In the genomic region with DNA sequence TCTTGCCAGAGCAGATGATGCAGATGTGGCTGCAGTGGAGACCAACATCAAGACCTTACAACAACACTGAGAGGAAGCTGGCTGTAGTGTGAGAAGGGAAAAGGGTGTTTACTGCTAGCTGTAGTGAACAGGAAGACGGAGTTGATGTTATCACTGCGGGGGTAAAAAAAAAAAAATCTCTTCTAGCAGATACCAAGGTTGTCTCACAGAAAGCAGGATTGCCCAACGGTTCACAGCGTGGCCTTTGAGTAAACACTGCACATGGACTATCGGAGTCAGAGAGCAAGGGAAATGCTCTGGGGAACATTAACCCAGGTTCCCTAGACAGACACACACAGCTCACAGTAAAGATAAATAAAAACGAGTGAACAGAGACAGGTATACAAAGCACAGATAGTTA, we compare ENCODE assay signal across 11 mouse cellular contexts.
DNase-seq lines count a peak whose midpoint lies in the region; ATAC-seq and TF ChIP-seq lines count a peak whose summit lies in the region.
"Had no signal": no experiment of that assay in that cellular context is flagged by ENCODE, and none has a peak within 500 bp of the region (broad histone marks: within the 10 kb centered on the region; RNA-seq: fewer than 3 reads in every experiment).

No protein-coding gene starts in this region.

- intact Hi-C loops in left cerebral cortex, postnatal 4 days (cut with DNase I), result no loop called here

- H3K4me3 ChIP-seq in spleen, adult 2 months (ENCODE audit: extremely low read depth, insufficient read depth, insufficient read length), result no peak overlapping the region
- H3K4me3 ChIP-seq in lung, postnatal 0 days (ENCODE audit: low read depth, low read length), result no peak overlapping the region
- H3K4me3 ChIP-seq: embryonic facial prominence, embryonic 12.5 days; midbrain, embryonic 12.5 days had no signal

- no peak for TF ChIP-seq CTCF in spleen, adult 2 months (IDR thresholded peaks at IDR 0.05; ENCODE audit: extremely low read depth, insufficient read depth, insufficient read length, insufficient replicate concordance)
- no peak for TF ChIP-seq CTCF in lung, postnatal 0 days (IDR thresholded peaks at IDR 0.05)

- H3K4me2 ChIP-seq in lung, postnatal 0 days (replicated peaks; ENCODE audit: low read depth, low read length), result no peak overlapping the region
- H3K4me2 ChIP-seq: embryonic facial prominence, embryonic 12.5 days; midbrain, embryonic 12.5 days had no signal

- peak; percentile 92 for TF ChIP-seq EP300 in lung, postnatal 0 days (IDR thresholded peaks at IDR 0.05)

- H3K4me1 ChIP-seq in spleen, adult 2 months (ENCODE audit: control insufficient read depth, insufficient read depth, insufficient read length), result peaks cover 16% of the 10 kb centered on the region; the same call in 1 of the 2 replicates
- peaks cover 5% of the 10 kb centered on the region for H3K4me1 ChIP-seq in lung, postnatal 0 days (ENCODE audit: insufficient read depth, low read depth, low read length)

- no peaks in the 10 kb centered on the region for H3K9me3 ChIP-seq in lung, postnatal 0 days (ENCODE audit: low read length)
- H3K9me3 ChIP-seq: embryonic facial prominence, embryonic 12.5 days; midbrain, embryonic 12.5 days had no signal

- no peak for DNase-seq in spleen, adult 2 months (ENCODE audit: low read depth in 1 of 2, low spot score in 2 of 2)
- no peak for DNase-seq in spleen, adult 18-20 months
- peak; percentile 76 for DNase-seq in lung, postnatal 0 days (ENCODE audit: low spot score)
- DNase-seq in thymus, postnatal 25 days, result peak; percentile 57
- DNase-seq in left cerebral cortex, postnatal 4 days, result no peak
- DNase-seq: right cerebral cortex, adult 18-20 months had no signal

- H3K9ac ChIP-seq in lung, postnatal 0 days (replicated peaks; ENCODE audit: low read depth), result no peak overlapping the region
- H3K9ac ChIP-seq: embryonic facial prominence, embryonic 12.5 days; midbrain, embryonic 12.5 days had no signal

- no peaks in the 10 kb centered on the region for H3K27me3 ChIP-seq in spleen, adult 2 months (ENCODE audit: control insufficient read depth, insufficient read depth, low read length)
- H3K27me3 ChIP-seq in lung, postnatal 0 days (replicated peaks; ENCODE audit: insufficient read depth, low read length), result no peaks in the 10 kb centered on the region
- H3K27me3 ChIP-seq: embryonic facial prominence, embryonic 12.5 days had no signal

- TF ChIP-seq POLR2A in spleen, adult 2 months (IDR thresholded peaks at IDR 0.05; ENCODE audit: low read depth, low read length), result no peak

- H3K36me3 ChIP-seq in spleen, adult 2 months (ENCODE audit: control insufficient read depth, insufficient read depth, low read length), result no peaks in the 10 kb centered on the region
- H3K36me3 ChIP-seq in lung, postnatal 0 days (ENCODE audit: insufficient read depth, low read length), result no peaks in the 10 kb centered on the region
- H3K36me3 ChIP-seq: embryonic facial prominence, embryonic 12.5 days; midbrain, embryonic 12.5 days had no signal

- ATAC-seq in inflammation-experienced regulatory T-cells, adult 6 months, result peak; percentile 49
- ATAC-seq in lung, postnatal 0 days, result peak; percentile 67
- no peak for ATAC-seq in frontal cortex, adult (ENCODE audit: low TSS enrichment)
- ATAC-seq in erythroblast, adult 5-6 weeks (replicated peaks; ENCODE audit: low FRiP score, poor library complexity, severe bottlenecking), result no peak

- 19% methylated on average over 6 of the region's 6 CpGs for WGBS in spleen, adult 2 months
- 10% methylated on average over 6 of the region's 6 CpGs for WGBS in lung, postnatal 0 days

- peak overlapping the region; percentile 86 for H3K27ac ChIP-seq in spleen, adult 2 months (ENCODE audit: insufficient read depth, low read length)
- H3K27ac ChIP-seq in lung, postnatal 0 days (ENCODE audit: low read length), result peak overlapping the region; percentile 51; the same call in 1 of the 2 replicates
- H3K27ac ChIP-seq: embryonic facial prominence, embryonic 12.5 days; midbrain, embryonic 12.5 days had no signal

Comparison
In these comparisons a context has a peak if more than half of its experiments do, and no peak if none do; other contexts are left out.
1. DNase-seq: peak in lung, postnatal 0 days (single experiment) and thymus, postnatal 25 days (single experiment); none in spleen, adult 2 months (0 of 2), spleen, adult 18-20 months (0 of 2) and left cerebral cortex, postnatal 4 days (single experiment).
2. ATAC-seq: peak in inflammation-experienced regulatory T-cells, adult 6 months (single experiment) and lung, postnatal 0 days (single experiment); none in frontal cortex, adult (single experiment) and erythroblast, adult 5-6 weeks (single experiment).